Mouse (Mus musculus): ENCODE data around the gene Kcnt1. TPM values are rescaled to one million over a fixed set of nuclear protein-coding genes. Genes with fewer than 3 reads are reported as not detected.
"Not testable (repeated sequence)": the region's sequence is repeated elsewhere in the genome, so short reads cannot be mapped to it uniquely, and the experiment has no call there.

Gene Kcnt1
- polyA plus RNA-seq (2015; fragmentation: Nextera tagmentation; extraction: Ambion mirVana), result not detected in 2 replicates

GRCm38 (mm10) chr2:25863337-25864131 lies at the start of gene Kcnt1:
TSS of gene Kcnt1 (plus strand) at chr2:25863734.
- Histone ChIP-seq H3K4me3 (replicated peaks) (peak within 1 kb of the TSS; percentile 34), H3K9ac (no peak within 1 kb of the TSS), H3K4me2 (peak within 1 kb of the TSS; percentile 55), H3K9me3 (replicated peaks) (no peaks in the 10 kb centered on the region), H3K27me3 (peaks cover 59% of the 10 kb centered on the region), H3K27ac (replicated peaks) (no peak within 1 kb of the TSS), H3K4me1 (replicated peaks) (peaks cover 3% of the 10 kb centered on the region), H3K36me3 (replicated peaks) (no peaks in the 10 kb centered on the region)
- ATAC-seq (ENCODE audit: insufficient read depth), result no peak
- WGBS (ENCODE audit: insufficient replicate concordance), result 2% methylated on average over 39 of the region's 53 CpGs

GRCm38 (mm10) chr2:25815748-25816147 lies 47.8 kb upstream of the Kcnt1 start, which contains the start of gene Glt6d1:
TSS of gene Glt6d1 (minus strand) at chr2:25815848.
- H3K9me3 ChIP-seq (replicated peaks); H3K27ac ChIP-seq (replicated peaks); H3K4me3 ChIP-seq (replicated peaks); H3K4me2 ChIP-seq; H3K27me3 ChIP-seq; H3K4me1 ChIP-seq (replicated peaks); ATAC-seq (ENCODE audit: insufficient read depth); H3K9ac ChIP-seq; H3K36me3 ChIP-seq (replicated peaks): not testable (repeated sequence)
- WGBS (ENCODE audit: insufficient replicate concordance), result 56% methylated on average over 1 of the region's 1 CpGs

GRCm38 (mm10) chr2:25822806-25823205 lies 40.7 kb upstream of the Kcnt1 start, which contains the start of gene Lcn9:
TSS of gene Lcn9 (plus strand) at chr2:25823153.
- Histone ChIP-seq H3K4me1 (replicated peaks) (no peaks in the 10 kb centered on the region), H3K9me3 (replicated peaks) (no peaks in the 10 kb centered on the region), H3K27me3 (no peaks in the 10 kb centered on the region), H3K9ac (no peak within 1 kb of the TSS), H3K27ac (replicated peaks) (no peak within 1 kb of the TSS), H3K4me3 (replicated peaks) (no peak within 1 kb of the TSS), H3K4me2 (no peak within 1 kb of the TSS), H3K36me3 (replicated peaks) (no peaks in the 10 kb centered on the region)
- ATAC-seq (ENCODE audit: insufficient read depth), result no peak
- 52% methylated on average over 1 of the region's 1 CpGs for WGBS (ENCODE audit: insufficient replicate concordance)

- H3K36me3 ChIP-seq (replicated peaks), result no peaks in the 10 kb centered on the region
- no peak overlapping the region for H3K9ac ChIP-seq
- H3K27me3 ChIP-seq, result no peaks in the 10 kb centered on the region
- no peak overlapping the region for H3K27ac ChIP-seq (replicated peaks)
- no peaks in the 10 kb centered on the region for H3K9me3 ChIP-seq (replicated peaks)
- no peak overlapping the region for H3K4me3 ChIP-seq (replicated peaks)
- no peak overlapping the region for H3K4me2 ChIP-seq
- H3K4me1 ChIP-seq (replicated peaks), result no peaks in the 10 kb centered on the region
- 62% methylated on average over 3 of the region's 3 CpGs for WGBS (ENCODE audit: insufficient replicate concordance)
- no peak for ATAC-seq (ENCODE audit: insufficient read depth)
Measured at GRCm38 (mm10) chr2:25824751-25825150, 38.8 kb upstream of the Kcnt1 start.

DNA sequence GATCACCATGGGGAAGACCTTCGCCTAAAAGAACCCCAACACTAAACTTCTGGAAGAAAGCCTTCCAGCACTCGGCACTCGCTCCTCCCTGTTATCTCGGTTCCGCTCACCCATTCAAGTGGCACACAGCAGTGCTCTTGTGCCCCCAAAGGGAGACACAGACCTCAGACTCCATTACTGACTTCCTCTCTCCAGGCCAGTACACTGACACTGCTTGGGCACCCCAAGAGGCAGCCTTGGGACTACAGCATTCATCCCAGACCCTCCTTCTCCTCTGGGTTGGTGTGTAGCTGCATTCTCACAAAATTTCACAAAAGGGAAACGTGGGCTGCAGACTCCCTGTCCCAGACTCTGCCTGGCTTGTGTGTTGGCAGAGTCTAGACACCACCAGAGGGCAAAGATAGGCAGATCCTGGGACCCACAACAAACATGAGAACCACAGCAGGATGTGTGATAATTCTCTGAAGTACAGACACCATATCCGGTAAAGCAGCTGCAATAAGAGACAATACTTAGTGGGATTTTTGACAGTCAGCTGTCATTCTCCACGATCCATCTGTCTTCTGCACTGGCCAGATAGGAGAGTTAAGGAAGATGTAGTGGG lies 35.1 kb upstream of the Kcnt1 start:
- Histone ChIP-seq H3K4me3 (replicated peaks) (no peak overlapping the region), H3K27me3 (no peaks in the 10 kb centered on the region), H3K9me3 (replicated peaks) (no peaks in the 10 kb centered on the region), H3K4me2 (no peak overlapping the region), H3K9ac (no peak overlapping the region), H3K4me1 (replicated peaks) (no peaks in the 10 kb centered on the region), H3K27ac (replicated peaks) (no peak overlapping the region), H3K36me3 (replicated peaks) (no peaks in the 10 kb centered on the region)
- WGBS (ENCODE audit: insufficient replicate concordance), result 38% methylated on average over 8 of the region's 8 CpGs
- ATAC-seq (ENCODE audit: insufficient read depth), result no peak

DNA sequence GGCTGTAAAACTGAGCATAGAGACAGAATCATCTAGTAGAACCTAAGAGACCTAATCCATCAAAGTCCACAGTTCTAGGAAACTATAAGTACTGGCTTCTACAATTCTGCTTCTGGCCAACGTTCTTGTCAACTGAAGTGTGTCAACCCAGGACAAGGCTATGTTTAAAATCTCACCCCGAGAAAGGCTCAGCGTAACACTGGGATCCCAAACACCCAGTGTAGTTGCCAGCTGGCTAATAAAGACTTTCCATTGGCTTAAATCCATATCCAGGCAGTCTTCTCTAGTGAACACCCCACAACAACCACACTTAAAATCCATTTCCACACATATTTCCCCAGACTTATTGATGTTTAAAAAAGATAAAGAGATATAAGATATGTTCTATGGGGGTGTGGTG lies 32.7 kb upstream of the Kcnt1 start:
- 57% methylated on average over 3 of the region's 3 CpGs for WGBS (ENCODE audit: insufficient replicate concordance)
- Histone ChIP-seq H3K4me1 (replicated peaks) (no peaks in the 10 kb centered on the region), H3K27ac (replicated peaks) (no peak overlapping the region), H3K4me3 (replicated peaks) (no peak overlapping the region), H3K36me3 (replicated peaks) (no peaks in the 10 kb centered on the region), H3K9ac (no peak overlapping the region), H3K27me3 (no peaks in the 10 kb centered on the region), H3K4me2 (no peak overlapping the region), H3K9me3 (replicated peaks) (no peaks in the 10 kb centered on the region)
- no peak for ATAC-seq (ENCODE audit: insufficient read depth)

DNA sequence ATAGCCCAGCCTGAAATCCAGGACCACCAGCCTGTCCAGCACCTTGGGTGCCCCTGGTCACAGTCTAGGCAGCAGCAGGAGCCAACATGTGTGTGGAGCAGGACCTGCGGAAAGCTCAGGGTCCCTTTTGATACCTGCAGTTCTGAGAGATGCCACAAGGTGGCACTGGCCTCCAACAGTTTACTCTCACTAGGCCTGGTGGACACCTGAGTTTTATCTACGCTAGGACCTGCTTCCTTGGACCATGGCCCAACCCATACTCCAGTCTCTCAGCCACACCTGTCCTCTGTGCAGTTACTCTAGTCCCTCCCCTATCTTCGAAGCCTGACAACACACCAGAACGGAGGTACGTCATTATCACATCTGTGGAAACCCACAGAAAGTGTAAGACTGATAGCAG lies 27.2 kb upstream of the Kcnt1 start:
- no peak for ATAC-seq (ENCODE audit: insufficient read depth)
- no peak overlapping the region for H3K27ac ChIP-seq (replicated peaks)
- H3K4me3 ChIP-seq (replicated peaks), result no peak overlapping the region
- 17% methylated on average over 5 of the region's 5 CpGs for WGBS (ENCODE audit: insufficient replicate concordance)
- H3K4me2 ChIP-seq, result no peak overlapping the region
- H3K36me3 ChIP-seq (replicated peaks), result no peaks in the 10 kb centered on the region
- H3K27me3 ChIP-seq, result no peaks in the 10 kb centered on the region
- no peak overlapping the region for H3K9ac ChIP-seq
- no peaks in the 10 kb centered on the region for H3K4me1 ChIP-seq (replicated peaks)
- no peaks in the 10 kb centered on the region for H3K9me3 ChIP-seq (replicated peaks)

GRCm38 (mm10) chr2:25842161-25842560 lies 21.4 kb upstream of the Kcnt1 start:
- Histone ChIP-seq H3K4me1 (replicated peaks) (no peaks in the 10 kb centered on the region), H3K36me3 (replicated peaks) (no peaks in the 10 kb centered on the region), H3K9me3 (replicated peaks) (no peaks in the 10 kb centered on the region), H3K9ac (no peak overlapping the region), H3K4me2 (no peak overlapping the region), H3K27me3 (no peaks in the 10 kb centered on the region), H3K27ac (replicated peaks) (no peak overlapping the region), H3K4me3 (replicated peaks) (no peak overlapping the region)
- no peak for ATAC-seq (ENCODE audit: insufficient read depth)
- WGBS (ENCODE audit: insufficient replicate concordance), result 31% methylated on average over 4 of the region's 4 CpGs

GRCm38 (mm10) chr2:25842758-25843157 lies 20.8 kb upstream of the Kcnt1 start:
- Histone ChIP-seq H3K4me2 (no peak overlapping the region), H3K27me3 (no peaks in the 10 kb centered on the region), H3K36me3 (replicated peaks) (no peaks in the 10 kb centered on the region), H3K9ac (no peak overlapping the region), H3K27ac (replicated peaks) (no peak overlapping the region), H3K9me3 (replicated peaks) (no peaks in the 10 kb centered on the region), H3K4me3 (replicated peaks) (no peak overlapping the region), H3K4me1 (replicated peaks) (no peaks in the 10 kb centered on the region)
- no peak for ATAC-seq (ENCODE audit: insufficient read depth)
- 41% methylated on average over 1 of the region's 1 CpGs for WGBS (ENCODE audit: insufficient replicate concordance)

GRCm38 (mm10) chr2:25844097-25844496 lies 19.4 kb upstream of the Kcnt1 start:
- H3K36me3 ChIP-seq (replicated peaks), result no peaks in the 10 kb centered on the region
- WGBS (ENCODE audit: insufficient replicate concordance), result 63% methylated on average over 3 of the region's 3 CpGs
- no peak overlapping the region for H3K4me2 ChIP-seq
- H3K4me3 ChIP-seq (replicated peaks), result no peak overlapping the region
- no peaks in the 10 kb centered on the region for H3K9me3 ChIP-seq (replicated peaks)
- H3K4me1 ChIP-seq (replicated peaks), result no peaks in the 10 kb centered on the region
- H3K27ac ChIP-seq (replicated peaks), result no peak overlapping the region
- H3K9ac ChIP-seq, result no peak overlapping the region
- no peak for ATAC-seq (ENCODE audit: insufficient read depth)
- no peaks in the 10 kb centered on the region for H3K27me3 ChIP-seq

DNA sequence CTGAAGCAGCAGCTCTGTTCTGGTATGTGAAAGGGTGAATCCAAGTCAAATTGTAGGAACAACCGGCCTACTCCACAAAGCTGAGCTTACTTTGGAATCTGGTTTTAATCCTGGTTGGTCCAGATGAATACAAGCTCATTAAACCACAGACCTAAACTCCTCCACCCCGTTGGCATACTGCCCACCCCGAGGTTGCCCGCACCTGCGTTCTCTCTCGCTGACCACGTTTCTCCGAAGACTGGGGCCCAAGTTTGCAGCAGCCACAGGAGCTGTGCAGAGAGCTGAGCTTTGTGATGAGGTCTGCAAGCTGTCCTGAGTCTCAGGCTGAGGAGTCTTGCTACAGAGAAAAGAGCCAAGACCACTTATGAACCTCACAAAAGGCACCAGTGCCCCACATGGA lies 17.0 kb upstream of the Kcnt1 start:
- WGBS (ENCODE audit: insufficient replicate concordance), result 66% methylated on average over 8 of the region's 8 CpGs

More for the DNA sequence above, 17.0 kb upstream of the Kcnt1 start:
- H3K36me3 ChIP-seq (replicated peaks), result no peaks in the 10 kb centered on the region
- no peaks in the 10 kb centered on the region for H3K4me1 ChIP-seq (replicated peaks)
- H3K27me3 ChIP-seq, result no peaks in the 10 kb centered on the region
- H3K4me2 ChIP-seq, result no peak overlapping the region
- H3K4me3 ChIP-seq (replicated peaks), result no peak overlapping the region
- no peak overlapping the region for H3K27ac ChIP-seq (replicated peaks)
- H3K9me3 ChIP-seq (replicated peaks), result no peaks in the 10 kb centered on the region
- no peak overlapping the region for H3K9ac ChIP-seq
- ATAC-seq (ENCODE audit: insufficient read depth), result no peak
